In the genomic region with DNA sequence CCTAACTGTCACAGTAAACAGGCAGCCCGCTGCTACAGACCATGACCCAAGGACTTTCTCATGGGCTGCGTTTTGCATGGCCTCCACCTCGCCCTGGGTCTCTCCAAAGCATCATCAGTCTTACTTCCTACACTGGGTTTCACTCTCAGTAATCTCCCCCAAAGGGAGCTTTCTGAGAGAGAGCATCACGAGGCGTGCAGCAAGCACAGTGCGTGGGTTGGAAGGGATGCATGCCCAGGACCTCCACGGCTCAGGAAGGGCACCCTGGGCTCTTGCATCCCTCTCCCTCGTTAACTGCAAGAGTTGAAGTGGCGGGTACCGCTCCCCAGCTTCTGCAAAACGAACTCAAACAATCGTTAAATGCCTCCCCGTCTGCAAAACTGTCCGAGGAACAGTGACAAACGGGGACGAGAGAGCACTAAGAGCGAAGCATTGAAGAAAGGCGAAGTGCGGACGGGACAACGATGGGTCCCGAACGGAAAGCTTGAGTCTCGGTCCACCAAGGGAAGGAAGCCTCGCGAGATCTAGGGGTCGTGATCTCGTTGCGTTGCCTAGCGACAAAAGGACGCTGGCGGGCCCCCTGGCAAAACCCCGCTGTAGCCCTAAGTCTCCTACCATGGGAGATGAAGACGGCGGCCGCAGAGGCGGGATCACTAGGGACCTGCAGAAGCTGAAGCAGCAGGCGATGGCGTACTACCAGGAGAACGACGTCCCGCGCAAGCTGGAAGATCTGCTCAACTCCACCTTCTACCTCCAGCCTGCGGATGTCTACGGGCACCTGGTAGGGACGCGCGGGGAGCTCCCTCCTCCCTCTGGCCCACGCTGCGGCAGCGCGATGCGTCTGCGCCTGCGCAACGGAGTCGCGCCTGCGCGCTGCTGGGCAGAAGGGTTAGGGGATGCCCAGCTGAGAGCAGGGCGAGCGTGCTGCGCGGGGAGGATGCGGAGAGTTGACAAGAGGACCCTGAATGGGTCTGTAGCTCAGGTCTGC, we compare ENCODE assay signal across 8 mouse cellular contexts. TPM values are rescaled to one million over a fixed set of nuclear protein-coding genes. Genes with fewer than 3 reads are reported as not detected.
DNase-seq lines count a peak whose midpoint lies in the region; ATAC-seq and TF ChIP-seq lines count a peak whose summit lies in the region.

TSS of gene Eno4 (plus strand) at position 585 of the 988 bp plus-strand sequence.
TSS of gene Hspa12a (minus strand) at position 814 of the 988 bp plus-strand sequence.

- no peaks in the 10 kb centered on the region for H3K9me3 ChIP-seq in forebrain, embryonic 13.5 days (replicated peaks)
- no peaks in the 10 kb centered on the region for H3K9me3 ChIP-seq in liver, postnatal 0 days (ENCODE audit: low read length)
- no peaks in the 10 kb centered on the region for H3K9me3 ChIP-seq in neural tube, embryonic 14.5 days (ENCODE audit: control insufficient read depth, low read length)

- under 1% methylated on average over 65 of the region's 65 CpGs for WGBS in forebrain, embryonic 13.5 days
- WGBS in large intestine, adult 2 months: under 1% methylated on average over 65 of the region's 65 CpGs
- 1% methylated on average over 58 of the region's 65 CpGs for WGBS in liver, postnatal 0 days (ENCODE audit: insufficient replicate concordance)
- under 1% methylated on average over 64 of the region's 65 CpGs for WGBS in neural tube, embryonic 14.5 days

- H3K27ac ChIP-seq in forebrain, embryonic 13.5 days: peak within 1 kb of the TSS; percentile 75
- no peak within 1 kb of the TSS for H3K27ac ChIP-seq in liver, postnatal 0 days (ENCODE audit: low read depth)
- H3K27ac ChIP-seq in neural tube, embryonic 14.5 days (ENCODE audit: low read depth, low read length): peak within 1 kb of the TSS; percentile 58

- intact Hi-C loops in heart, postnatal 10 days (cut with DNase I): no loop called here

- peak within 1 kb of the TSS; percentile 61 for H3K4me3 ChIP-seq in forebrain, embryonic 13.5 days
- H3K4me3 ChIP-seq in liver, postnatal 0 days (ENCODE audit: low read depth, low read length): peak within 1 kb of the TSS; percentile 54
- H3K4me3 ChIP-seq in neural tube, embryonic 14.5 days (ENCODE audit: low read depth, low read length): peak within 1 kb of the TSS; percentile 62

- peak; percentile 94 for ATAC-seq in CD4-positive, CD25-positive, alpha-beta regulatory T cell, adult 4 months
- ATAC-seq in forebrain, embryonic 13.5 days: peak; percentile 97
- ATAC-seq in liver, postnatal 0 days: peak; percentile 97
- peak; percentile 97 for ATAC-seq in neural tube, embryonic 14.5 days (ENCODE audit: low read depth)

- H3K36me3 ChIP-seq in forebrain, embryonic 13.5 days (ENCODE audit: poor library complexity, severe bottlenecking): no peaks in the 10 kb centered on the region
- H3K36me3 ChIP-seq in liver, postnatal 0 days (replicated peaks; ENCODE audit: insufficient read depth, low read length): no peaks in the 10 kb centered on the region
- no peaks in the 10 kb centered on the region for H3K36me3 ChIP-seq in neural tube, embryonic 14.5 days (ENCODE audit: control insufficient read depth, insufficient read depth, low read length)

- H3K4me2 ChIP-seq in forebrain, embryonic 13.5 days: peak within 1 kb of the TSS; percentile 91
- peak within 1 kb of the TSS; percentile 88 for H3K4me2 ChIP-seq in liver, postnatal 0 days (ENCODE audit: low read depth, low read length)
- peak within 1 kb of the TSS; percentile 94 for H3K4me2 ChIP-seq in neural tube, embryonic 14.5 days (ENCODE audit: low read depth, low read length)

- peak; percentile 83 for DNase-seq in c-Kit-positive CD71-negative TER-119-negative erythroid progenitor cells, embryonic 14.5 days (ENCODE audit: low read depth)
- DNase-seq in heart, postnatal 10 days: peak; percentile 97 to 98
- peak; percentile 51 for DNase-seq in large intestine, adult 2 months (ENCODE audit: low read depth, low spot score)
- peak; percentile 87 for DNase-seq in liver, postnatal 0 days
- DNase-seq in testis, postnatal 10 days (ENCODE audit: low spot score): peak; percentile 97

- no peak for TF ChIP-seq EP300 in liver, postnatal 0 days (IDR thresholded peaks at IDR 0.05; ENCODE audit: low read depth)

- peaks cover 47% of the 10 kb centered on the region for H3K27me3 ChIP-seq in forebrain, embryonic 13.5 days
- H3K27me3 ChIP-seq in liver, postnatal 0 days (ENCODE audit: insufficient read depth, low read length): no peaks in the 10 kb centered on the region
- no peaks in the 10 kb centered on the region for H3K27me3 ChIP-seq in neural tube, embryonic 14.5 days (ENCODE audit: control insufficient read depth, insufficient read depth, low read length)

- no peak for TF ChIP-seq CTCF in liver, postnatal 0 days (IDR thresholded peaks at IDR 0.05; ENCODE audit: low read depth)

- peak within 1 kb of the TSS; percentile 80 for H3K9ac ChIP-seq in forebrain, embryonic 13.5 days
- peak within 1 kb of the TSS; percentile 76 for H3K9ac ChIP-seq in liver, postnatal 0 days (replicated peaks)
- H3K9ac ChIP-seq in neural tube, embryonic 14.5 days (replicated peaks; ENCODE audit: low read depth, low read length): peak within 1 kb of the TSS; percentile 74

- peaks cover 15% of the 10 kb centered on the region for H3K4me1 ChIP-seq in forebrain, embryonic 13.5 days
- H3K4me1 ChIP-seq in liver, postnatal 0 days (ENCODE audit: insufficient read depth): peaks cover 9% of the 10 kb centered on the region
- H3K4me1 ChIP-seq in neural tube, embryonic 14.5 days (ENCODE audit: control insufficient read depth, insufficient read depth, low read length): peaks cover 9% of the 10 kb centered on the region

RNA-seq across cellular contexts. Expression of gene Eno4, which starts in this region (rescaled TPM):
- polyA plus RNA-seq in CD4-positive, CD25-positive, alpha-beta regulatory T cell, adult 4 months (2017; shearing (Covaris generic)): not detected
- polyA plus RNA-seq in forebrain, embryonic 13.5 days (2015; fragmentation: Nextera tagmentation; extraction: Ambion mirVana): 1.5 and 1.7 TPM in 2 replicates
- total RNA-seq in heart, postnatal 10 days (2021): under 1 TPM in 1 of 2 experiments, not detected in 1; 0.12 TPM
- not detected in 2 replicates for polyA plus RNA-seq in large intestine, adult 2 months (2012; rRNA removed)
- polyA plus RNA-seq in liver, postnatal 0 days (2015; fragmentation: Nextera tagmentation; extraction: Ambion mirVana): not detected in 2 replicates
- polyA plus RNA-seq in neural tube, embryonic 14.5 days (2014; fragmentation: Nextera tagmentation; extraction: Ambion mirVana): 0.93 and 1.2 TPM in 2 replicates

RNA-seq across cellular contexts. Expression of gene Hspa12a, which starts in this region (rescaled TPM):
- 1 to 10 TPM in 1 of 2 experiments, under 1 TPM in 1; 0.98 to 2.1 TPM for polyA plus RNA-seq in CD4-positive, CD25-positive, alpha-beta regulatory T cell, adult 4 months (2017; shearing (Covaris generic))
- 18.7 and 19.0 TPM in 2 replicates for polyA plus RNA-seq in forebrain, embryonic 13.5 days (2015; fragmentation: Nextera tagmentation; extraction: Ambion mirVana)
- total RNA-seq in heart, postnatal 10 days (2021): 10 to 100 TPM; 26.2 to 29.8 TPM
- polyA plus RNA-seq in large intestine, adult 2 months (2012; rRNA removed): 10.5 and 18.9 TPM in 2 replicates
- polyA plus RNA-seq in liver, postnatal 0 days (2015; fragmentation: Nextera tagmentation; extraction: Ambion mirVana): 0.21 and 0.28 TPM in 2 replicates
- polyA plus RNA-seq in neural tube, embryonic 14.5 days (2014; fragmentation: Nextera tagmentation; extraction: Ambion mirVana): 45.3 and 53.9 TPM in 2 replicates

Comparison
In these comparisons a context has a peak if more than half of its experiments do, and no peak if none do; other contexts are left out.
1. Peak in DNase-seq, ATAC-seq, H3K4me3 ChIP-seq, H3K9ac ChIP-seq and H3K4me2 ChIP-seq in liver, postnatal 0 days; RNA of the genes that start here not detected or under 1 TPM.